Mouse (Mus musculus) activated CD4-positive, CD25-positive, alpha-beta regulatory T cell (primary cell): ENCODE results near the gene Olfr599. TPM values are rescaled to one million over a fixed set of nuclear protein-coding genes. Genes with fewer than 3 reads are reported as not detected.

Experiments used
- polyA plus RNA-seq, 2 experiments: library from polyadenylated mRNA; unstranded; fragments of 100-300 nt; shearing (Covaris generic); gene quantifications; one replicate each; pipeline ENCODE4 v1.2.1; 2017

Olfr599 gene
- not detected for polyA plus RNA-seq

GRCm38 (mm10) chr7:103335617-103336016, at the start of gene Olfr599:
Olfr599 (plus strand) TSS chr7:103335917.

GRCm38 (mm10) chr7:103305348-103305747, 30.4 kb upstream of the Olfr599 start, which contains the start of gene Olfr596:
Olfr596 (plus strand) TSS chr7:103305648.

GRCm38 (mm10) chr7:103316015-103316414, 19.7 kb upstream of the Olfr599 start, which contains the start of gene Olfr597:
Olfr597 (plus strand) TSS chr7:103316315.

GRCm38 (mm10) chr7:103323268-103323667, 12.4 kb upstream of the Olfr599 start, which contains the start of gene Olfr598:
Olfr598 (plus strand) TSS chr7:103323568.

GRCm38 (mm10) chr7:103349569-103349968, 13.9 kb downstream of the Olfr599 start, which contains the start of gene Olfr600:
Olfr600 (minus strand) TSS chr7:103349669.

GRCm38 (mm10) chr7:103362555-103362954, 26.8 kb downstream of the Olfr599 start, which contains the start of gene Olfr601:
Olfr601 (minus strand) TSS chr7:103362655.

GRCm38 (mm10) chr7:103386077-103386476, 50.4 kb downstream of the Olfr599 start, which contains the start of gene Olfr603:
Olfr603 (minus strand) TSS chr7:103386177.

Other genes with a start within 250 kb of the Olfr599 start
- not detected for gene Olfr585, start 238.2 kb upstream of the Olfr599 start, polyA plus RNA-seq
- gene Olfr586, start 210.3 kb upstream of the Olfr599 start, polyA plus RNA-seq = not detected
- under 1 TPM in 1 of 2 experiments, not detected in 1; 0.04 TPM for gene Olfr588-ps1, start 195.0 kb upstream of the Olfr599 start, polyA plus RNA-seq
- gene Olfr589, start 179.6 kb upstream of the Olfr599 start, polyA plus RNA-seq = not detected
- gene Olfr591, start 157.6 kb upstream of the Olfr599 start, polyA plus RNA-seq = not detected
- gene Olfr592, start 151.1 kb upstream of the Olfr599 start, polyA plus RNA-seq = under 1 TPM in 1 of 2 experiments, not detected in 1; 0.05 TPM
- gene Olfr593, start 124.1 kb upstream of the Olfr599 start, polyA plus RNA-seq = not detected
- under 1 TPM in 1 of 2 experiments, not detected in 1; 0.36 TPM for gene Olfr594, start 118.9 kb upstream of the Olfr599 start, polyA plus RNA-seq
- not detected for gene Usp17ld, start 83.4 kb upstream of the Olfr599 start, polyA plus RNA-seq
- not detected for gene Olfr596, start 30.3 kb upstream of the Olfr599 start, polyA plus RNA-seq
- under 1 TPM in 1 of 2 experiments, not detected in 1; 0.55 TPM for gene Olfr597, start 19.6 kb upstream of the Olfr599 start, polyA plus RNA-seq
- not detected for gene Olfr598, start 12.3 kb upstream of the Olfr599 start, polyA plus RNA-seq
- not detected for gene Olfr600, start 13.8 kb downstream of the Olfr599 start, polyA plus RNA-seq
- gene Olfr601, start 26.7 kb downstream of the Olfr599 start, polyA plus RNA-seq = not detected
- gene Olfr603, start 50.3 kb downstream of the Olfr599 start, polyA plus RNA-seq = not detected
- under 1 TPM in 1 of 2 experiments, not detected in 1; 0.25 TPM for gene Usp17lc, start 79.2 kb downstream of the Olfr599 start, polyA plus RNA-seq
- gene Olfr605, start 109.5 kb downstream of the Olfr599 start, polyA plus RNA-seq = not detected
- gene Olfr606, start 113.1 kb downstream of the Olfr599 start, polyA plus RNA-seq = under 1 TPM in 1 of 2 experiments, not detected in 1; 0.07 TPM
- gene Olfr607, start 128.2 kb downstream of the Olfr599 start, polyA plus RNA-seq = under 1 TPM in 1 of 2 experiments, not detected in 1; 0.05 TPM
- not detected for gene Olfr608, start 134.0 kb downstream of the Olfr599 start, polyA plus RNA-seq
- gene Olfr609, start 162.1 kb downstream of the Olfr599 start, polyA plus RNA-seq = under 1 TPM in 1 of 2 experiments, not detected in 1; 0.17 TPM
- gene Olfr610, start 176.2 kb downstream of the Olfr599 start, polyA plus RNA-seq = not detected
- gene Olfr611, start 184.9 kb downstream of the Olfr599 start, polyA plus RNA-seq = not detected
- gene Olfr612, start 206.8 kb downstream of the Olfr599 start, polyA plus RNA-seq = not detected
- not detected for gene Olfr613, start 212.2 kb downstream of the Olfr599 start, polyA plus RNA-seq
- gene Olfr615, start 220.2 kb downstream of the Olfr599 start, polyA plus RNA-seq = under 1 TPM in 1 of 2 experiments, not detected in 1; 0.28 TPM
- under 1 TPM in 1 of 2 experiments, not detected in 1; 0.11 TPM for gene Olfr616, start 233.2 kb downstream of the Olfr599 start, polyA plus RNA-seq
- not detected for gene Olfr617, start 237.1 kb downstream of the Olfr599 start, polyA plus RNA-seq